Mouse (Mus musculus): ENCODE results near the gene Pes1. TPM values are rescaled to one million over a fixed set of nuclear protein-coding genes. Genes with fewer than 3 reads are reported as not detected.
A peak's percentile ranks its signal among the peaks of the same experiment; 100 is the strongest.
"Not testable (repeated sequence)": the region's sequence is repeated elsewhere in the genome, so short reads cannot be mapped to it uniquely, and the experiment has no call there.

Gene Pes1
- polyA plus RNA-seq, 1 experiment from 2014 or later, result 80.1 TPM

DNA sequence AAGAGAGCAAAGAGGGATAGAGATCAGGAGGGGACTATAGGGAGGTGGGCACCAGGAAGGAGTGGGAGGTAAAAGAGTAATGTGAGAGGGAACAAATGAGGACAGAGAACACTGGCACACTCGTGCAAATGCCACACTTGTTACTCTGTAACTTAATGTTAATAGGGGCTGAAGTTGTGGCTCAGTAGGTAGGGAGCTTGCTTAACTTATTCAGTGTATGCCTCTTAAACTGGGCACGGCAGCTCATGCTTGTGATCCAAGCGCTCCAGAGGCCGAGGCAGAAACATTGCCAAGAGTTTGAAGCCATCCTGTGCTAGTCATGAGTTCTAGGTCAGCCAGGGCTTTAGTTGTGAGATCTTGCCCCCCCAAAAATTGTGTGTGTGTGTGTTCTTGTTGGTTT is 28.6 kb upstream of the Pes1 start:
- Histone ChIP-seq H3K9me3 (no peaks in the 10 kb centered on the region), H3K4me1 (peaks cover 16% of the 10 kb centered on the region), H3K4me3 (no peak overlapping the region), H3K36me3 (no peaks in the 10 kb centered on the region), H3K27me3 (ENCODE audit: insufficient read depth, poor library complexity, severe bottlenecking) (0 out of 2 replicates have a peak, but pooled peaks cover 4% of the 10 kb centered on the region), H3K27ac (no peak overlapping the region)
- no peak for DNase-seq (ENCODE audit: low spot score)
- WGBS, result 72% methylated on average over 4 of the region's 4 CpGs

DNA sequence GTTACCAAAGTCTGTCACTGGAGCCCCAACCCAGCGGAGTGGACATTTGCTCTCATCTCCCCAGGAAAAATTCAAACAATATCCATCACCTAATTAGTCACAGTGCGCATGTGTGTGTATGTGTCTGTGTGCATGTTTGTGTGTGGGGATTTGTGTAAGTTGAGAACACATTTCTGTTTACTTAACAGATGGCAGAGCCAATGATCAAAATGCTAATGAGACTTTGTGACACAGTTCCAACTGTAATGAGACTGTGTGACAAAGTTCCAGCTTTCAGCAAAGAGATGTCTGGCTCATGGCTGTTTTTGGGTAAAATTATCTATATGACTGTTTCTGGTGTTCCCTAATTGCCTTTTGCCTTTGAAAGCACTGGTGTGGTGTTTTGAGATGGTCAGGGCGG is 27.5 kb upstream of the Pes1 start:
- no peak for DNase-seq (ENCODE audit: low spot score)
- Histone ChIP-seq H3K27me3 (ENCODE audit: insufficient read depth, poor library complexity, severe bottlenecking) (0 out of 2 replicates have a peak, but pooled peaks cover 4% of the 10 kb centered on the region), H3K4me1 (peaks cover 9% of the 10 kb centered on the region), H3K9me3 (no peaks in the 10 kb centered on the region), H3K27ac (no peak overlapping the region), H3K4me3 (no peak overlapping the region), H3K36me3 (no peaks in the 10 kb centered on the region)
- 81% methylated on average over 3 of the region's 3 CpGs for WGBS

DNA sequence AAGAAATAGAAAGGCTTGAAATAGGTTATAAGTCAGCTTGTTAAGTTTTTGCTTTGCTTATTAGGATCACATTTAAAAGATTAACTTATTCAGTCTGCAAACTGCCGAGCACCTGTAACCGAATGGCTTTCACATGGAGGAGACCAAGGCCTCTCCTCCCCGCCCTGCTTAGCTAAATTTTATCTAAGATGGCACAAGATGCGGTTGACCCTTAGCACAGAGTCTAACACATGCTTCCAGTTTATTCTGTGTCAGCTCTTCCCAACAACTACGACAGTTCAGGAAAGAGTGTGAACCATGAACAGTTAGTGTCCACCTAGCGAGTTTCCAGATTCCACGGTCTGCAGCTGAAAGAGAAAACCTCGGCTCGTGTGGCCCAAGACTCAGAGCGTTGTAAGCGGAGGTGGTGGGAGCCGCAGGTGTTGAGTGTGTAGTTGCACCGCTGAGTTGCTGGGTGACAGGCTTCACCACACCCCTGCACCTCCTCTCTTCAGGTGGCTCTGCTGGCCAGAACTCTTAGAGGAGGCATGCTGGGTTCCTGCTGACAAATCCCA is 26.4 kb upstream of the Pes1 start:
- no peaks in the 10 kb centered on the region for H3K9me3 ChIP-seq
- no peak for DNase-seq (ENCODE audit: low spot score)
- 66% methylated on average over 13 of the region's 13 CpGs for WGBS
- H3K36me3 ChIP-seq, result no peaks in the 10 kb centered on the region
- H3K27me3 ChIP-seq (ENCODE audit: insufficient read depth, poor library complexity, severe bottlenecking), result 0 out of 2 replicates have a peak, but pooled peaks cover 4% of the 10 kb centered on the region
- H3K4me3 ChIP-seq, result no peak overlapping the region
- no peak overlapping the region for H3K27ac ChIP-seq
- H3K4me1 ChIP-seq, result peaks cover 3% of the 10 kb centered on the region; the same call in 1 of the 2 replicates

DNA sequence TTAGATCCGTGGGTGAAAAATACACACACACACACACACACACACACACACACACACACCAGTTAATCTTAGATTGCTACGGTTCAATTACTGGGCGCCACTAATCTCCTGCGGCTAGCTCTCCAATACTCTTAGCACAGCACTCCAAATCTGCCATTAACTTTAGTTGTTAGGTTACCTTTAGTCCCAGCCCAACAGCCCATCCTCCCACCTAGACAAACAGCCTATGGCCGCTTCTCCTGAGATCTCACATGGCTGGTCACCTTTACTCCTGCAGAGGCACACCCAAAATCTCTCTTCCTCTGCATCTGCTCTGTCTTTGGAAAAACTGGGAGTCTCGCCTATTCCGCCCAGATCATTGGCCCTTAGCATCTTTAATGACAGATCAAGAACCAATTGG is 22.4 kb upstream of the Pes1 start:
- no peaks in the 10 kb centered on the region for H3K9me3 ChIP-seq
- no peak overlapping the region for H3K27ac ChIP-seq
- 0 out of 2 replicates have a peak, but pooled peaks cover 4% of the 10 kb centered on the region for H3K27me3 ChIP-seq (ENCODE audit: insufficient read depth, poor library complexity, severe bottlenecking)
- H3K4me1 ChIP-seq, result no peaks in the 10 kb centered on the region
- no peak overlapping the region for H3K4me3 ChIP-seq
- WGBS, result 82% methylated on average over 7 of the region's 7 CpGs
- no peaks in the 10 kb centered on the region for H3K36me3 ChIP-seq
- DNase-seq (ENCODE audit: low spot score), result no peak

DNA sequence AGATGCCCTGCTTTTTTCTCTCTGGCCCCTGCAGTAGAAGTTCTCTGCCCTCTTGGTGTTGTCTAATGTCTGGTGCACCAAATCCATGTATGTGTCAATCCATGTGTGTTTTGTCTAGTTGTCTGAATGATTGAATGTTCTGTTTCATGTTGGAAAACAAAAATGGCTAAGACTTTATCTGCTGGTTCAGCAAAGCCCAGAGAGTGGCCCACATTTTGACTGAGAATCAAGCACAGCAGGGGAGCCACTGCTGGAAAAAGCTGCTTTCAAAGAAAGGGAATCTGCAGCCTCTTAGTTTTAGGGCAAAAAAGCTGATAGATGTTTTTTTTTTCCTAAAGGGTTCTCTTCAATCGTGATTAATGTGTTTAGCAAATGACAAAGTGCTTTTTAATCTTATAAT is 17.4 kb upstream of the Pes1 start:
- no peaks in the 10 kb centered on the region for H3K27me3 ChIP-seq (ENCODE audit: insufficient read depth, poor library complexity, severe bottlenecking)
- H3K9me3 ChIP-seq, result no peaks in the 10 kb centered on the region
- 17% methylated on average over 1 of the region's 1 CpGs for WGBS
- H3K36me3 ChIP-seq, result no peaks in the 10 kb centered on the region
- H3K4me1 ChIP-seq, result no peaks in the 10 kb centered on the region
- H3K4me3 ChIP-seq, result no peak overlapping the region
- H3K27ac ChIP-seq, result no peak overlapping the region
- DNase-seq (ENCODE audit: low spot score), result no peak

DNA sequence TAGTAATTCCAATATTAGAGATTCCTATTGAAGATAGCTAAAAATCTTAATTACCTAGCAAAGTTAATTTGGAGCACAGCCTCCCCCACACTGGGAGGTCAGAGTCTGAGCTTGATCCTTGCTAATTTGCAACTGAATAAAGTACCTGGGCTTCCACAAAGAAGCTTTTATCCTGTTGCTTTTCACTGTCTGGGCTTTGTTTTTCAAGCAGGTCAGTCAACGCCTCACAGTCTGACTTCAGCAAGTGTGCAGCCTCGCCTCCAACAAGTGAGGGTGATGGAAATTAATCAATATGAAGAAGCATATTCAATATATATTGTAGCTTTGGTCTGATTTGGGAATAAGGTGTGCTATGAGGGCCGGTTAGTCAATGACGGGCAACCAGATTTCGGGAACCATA is 8.9 kb upstream of the Pes1 start:
- DNase-seq (ENCODE audit: low spot score); H3K4me1 ChIP-seq; H3K4me3 ChIP-seq; H3K9me3 ChIP-seq; H3K27ac ChIP-seq; H3K27me3 ChIP-seq (ENCODE audit: insufficient read depth, poor library complexity, severe bottlenecking); H3K36me3 ChIP-seq: not testable (repeated sequence)
- WGBS, result 81% methylated on average over 5 of the region's 5 CpGs

DNA sequence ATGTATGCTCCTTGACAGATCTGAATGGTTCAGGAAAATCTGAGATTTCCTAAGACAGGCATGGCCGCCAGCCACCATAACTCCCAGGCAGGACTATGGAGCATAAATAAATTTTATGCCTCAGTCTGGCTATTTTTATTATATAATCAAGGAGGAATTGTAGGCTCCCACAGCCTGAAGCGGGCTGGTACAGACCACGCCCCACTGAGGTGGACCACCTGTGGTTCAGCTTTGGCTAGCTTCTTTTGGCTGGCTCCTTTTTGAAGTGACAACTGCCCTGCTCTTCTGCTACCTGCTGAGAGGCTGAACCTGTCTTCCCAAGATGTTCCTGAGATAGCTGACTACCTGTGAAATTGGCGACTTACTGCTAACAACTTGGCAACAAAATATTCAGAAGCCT is 8.4 kb upstream of the Pes1 start:
- H3K27ac ChIP-seq, result not testable (repeated sequence)

DNA sequence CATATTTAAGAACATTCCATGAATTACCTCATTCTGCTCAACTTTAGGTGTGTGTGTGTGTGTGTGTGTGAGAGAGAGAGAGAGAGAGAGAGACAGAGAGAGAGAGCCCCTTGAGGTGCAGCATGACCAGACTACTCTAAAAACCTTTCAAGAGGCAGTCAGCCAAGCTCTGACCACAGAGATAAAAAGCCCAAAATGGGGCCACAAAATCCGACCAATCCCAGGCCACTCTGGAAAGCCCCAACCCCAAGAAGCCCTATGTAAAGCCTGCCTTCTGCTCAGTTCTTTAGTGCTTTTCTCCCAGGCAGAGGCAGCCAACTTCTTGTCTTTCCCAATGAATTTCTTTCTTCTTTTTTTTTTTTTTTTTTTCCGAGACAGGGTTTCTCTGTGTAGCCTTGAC is 2.9 kb upstream of the Pes1 start:
- DNase-seq (ENCODE audit: low spot score), result peak; percentile 65

More for the DNA sequence above, 8.4 kb upstream of the Pes1 start:
- not testable (repeated sequence) for H3K36me3 ChIP-seq; H3K27me3 ChIP-seq (ENCODE audit: insufficient read depth, poor library complexity, severe bottlenecking); H3K4me3 ChIP-seq; DNase-seq (ENCODE audit: low spot score); H3K4me1 ChIP-seq; H3K9me3 ChIP-seq
- WGBS, result 67% methylated on average over 4 of the region's 4 CpGs

DNA sequence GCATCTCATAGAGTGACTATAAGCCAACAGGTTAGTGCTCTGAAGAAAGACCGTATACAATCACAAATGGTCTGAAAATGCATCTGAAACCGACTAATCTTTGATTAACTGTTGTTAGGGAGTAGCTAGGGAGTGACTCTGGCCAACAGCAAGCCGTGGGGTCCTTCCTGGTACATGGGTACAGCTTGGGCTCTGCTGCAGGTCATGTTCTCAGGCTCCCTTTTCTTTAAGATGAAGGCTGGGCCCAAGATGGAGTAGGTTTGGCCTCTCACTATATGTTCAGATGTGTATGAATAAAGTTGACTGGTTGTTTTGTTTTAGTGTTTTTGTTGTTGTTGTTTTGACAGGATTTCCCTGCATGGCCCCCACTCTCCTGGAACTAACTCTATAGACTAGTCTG is 2.0 kb upstream of the Pes1 start:
- 62% methylated on average over 3 of the region's 3 CpGs for WGBS
- Histone ChIP-seq H3K4me1 (peaks cover 13% of the 10 kb centered on the region; the same call in 1 of the 2 replicates), H3K9me3 (no peaks in the 10 kb centered on the region), H3K27ac (no peak overlapping the region), H3K27me3 (ENCODE audit: insufficient read depth, poor library complexity, severe bottlenecking) (no peaks in the 10 kb centered on the region), H3K36me3 (peaks cover 3% of the 10 kb centered on the region; the same call in 1 of the 2 replicates), H3K4me3 (no peak overlapping the region)
- peak; percentile 59 for DNase-seq (ENCODE audit: low spot score)

More for the DNA sequence above, 2.9 kb upstream of the Pes1 start:
- 32% methylated on average over 2 of the region's 2 CpGs for WGBS
- no peaks in the 10 kb centered on the region for H3K27me3 ChIP-seq (ENCODE audit: insufficient read depth, poor library complexity, severe bottlenecking)
- no peaks in the 10 kb centered on the region for H3K36me3 ChIP-seq
- H3K4me1 ChIP-seq, result peaks cover 13% of the 10 kb centered on the region; the same call in 1 of the 2 replicates
- H3K9me3 ChIP-seq, result no peaks in the 10 kb centered on the region
- H3K27ac ChIP-seq, result no peak overlapping the region
- no peak overlapping the region for H3K4me3 ChIP-seq

DNA sequence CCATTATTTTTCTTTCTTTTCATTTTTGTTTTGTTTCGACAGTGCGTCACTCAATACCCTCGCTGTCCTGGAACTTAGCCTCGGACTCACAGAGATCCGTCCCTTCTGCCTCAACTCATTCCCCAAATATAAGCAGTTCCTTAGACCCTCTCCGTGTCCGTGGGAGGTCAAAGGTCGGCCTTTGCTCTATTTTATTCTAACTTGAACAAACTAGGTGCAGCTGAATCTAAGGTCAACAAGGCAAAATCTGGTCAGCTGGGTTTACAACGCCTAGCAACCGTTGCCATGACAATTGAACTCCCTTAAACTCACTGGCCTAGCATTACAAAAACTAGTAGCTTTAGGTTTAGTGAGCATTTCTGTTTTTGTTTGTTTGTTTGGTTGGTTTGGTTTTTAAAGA is 620 bp upstream of the Pes1 start:
- no peaks in the 10 kb centered on the region for H3K27me3 ChIP-seq (ENCODE audit: insufficient read depth, poor library complexity, severe bottlenecking)
- peaks cover 13% of the 10 kb centered on the region; the same call in 1 of the 2 replicates for H3K4me1 ChIP-seq
- no peaks in the 10 kb centered on the region for H3K9me3 ChIP-seq
- peak overlapping the region; percentile 91 for H3K4me3 ChIP-seq
- WGBS, result 82% methylated on average over 10 of the region's 10 CpGs
- H3K27ac ChIP-seq, result peak overlapping the region; percentile 91
- H3K36me3 ChIP-seq, result peaks cover 9% of the 10 kb centered on the region
- no peak for DNase-seq (ENCODE audit: low spot score)

DNA sequence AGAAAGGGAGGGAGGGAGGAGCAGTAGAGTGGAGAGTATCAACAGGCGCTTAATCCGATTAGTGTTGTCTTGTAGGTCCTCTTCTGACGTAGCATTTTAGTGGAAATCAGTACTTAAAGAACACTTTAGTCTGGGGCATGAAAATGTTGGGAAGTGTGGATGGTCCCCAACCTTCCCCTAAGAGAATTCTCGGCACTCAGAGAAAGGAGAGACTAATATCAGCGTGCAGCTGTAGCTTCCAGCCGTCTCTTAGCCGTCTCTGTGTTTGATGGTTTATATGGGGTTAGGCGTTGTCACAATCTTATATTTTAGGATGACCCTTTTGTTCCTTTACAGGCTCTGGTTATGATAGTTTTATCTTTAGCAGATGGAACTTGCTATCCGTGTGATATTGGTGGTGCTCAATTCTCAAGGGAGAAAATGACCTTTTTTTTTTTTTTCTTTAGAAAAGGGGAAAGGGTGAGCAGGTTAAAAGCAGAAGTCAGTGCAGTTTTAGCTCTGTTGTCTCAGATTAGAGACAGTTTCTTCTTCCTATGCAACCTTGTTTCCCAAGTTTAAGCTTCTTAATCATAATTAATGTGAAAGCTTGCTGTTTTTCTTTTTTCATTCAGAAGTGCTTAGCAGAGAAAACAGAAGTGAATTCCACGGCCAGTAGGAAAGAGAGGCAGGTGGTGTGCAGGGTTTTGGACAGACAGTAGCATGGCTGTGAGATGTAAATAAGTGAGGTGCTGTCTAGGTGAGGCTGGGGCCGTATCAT is 819 bp downstream of the Pes1 start:
- peaks cover 13% of the 10 kb centered on the region; the same call in 1 of the 2 replicates for H3K4me1 ChIP-seq
- H3K4me3 ChIP-seq, result peak overlapping the region; percentile 91
- DNase-seq (ENCODE audit: low spot score), result peak; percentile 46
- H3K27ac ChIP-seq, result peak overlapping the region; percentile 91
- H3K27me3 ChIP-seq (ENCODE audit: insufficient read depth, poor library complexity, severe bottlenecking), result no peaks in the 10 kb centered on the region
- H3K36me3 ChIP-seq, result peaks cover 22% of the 10 kb centered on the region
- 13% methylated on average over 11 of the region's 11 CpGs for WGBS
- H3K9me3 ChIP-seq, result no peaks in the 10 kb centered on the region

DNA sequence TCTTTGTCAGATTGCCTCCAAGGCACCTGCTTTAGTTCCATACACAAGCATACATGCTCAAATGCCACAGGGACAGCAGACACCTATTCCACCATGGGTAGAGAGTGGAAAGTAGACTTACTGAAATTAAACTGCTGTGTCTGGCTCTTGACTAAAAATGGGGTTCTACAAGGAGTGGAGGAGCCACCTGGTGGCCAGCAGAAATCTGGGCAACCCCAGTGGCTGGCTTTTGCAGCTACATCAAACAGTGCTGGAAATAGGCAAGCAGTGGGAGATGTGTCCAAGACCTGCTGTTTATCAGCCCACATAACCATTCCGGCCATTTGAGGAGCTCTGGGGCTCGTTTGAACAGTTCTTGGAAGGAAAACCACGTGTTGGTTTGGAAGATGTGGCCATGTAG is 6.1 kb downstream of the Pes1 start:
- no peak for DNase-seq (ENCODE audit: low spot score)
- Histone ChIP-seq H3K9me3 (no peaks in the 10 kb centered on the region), H3K27ac (no peak overlapping the region), H3K4me3 (no peak overlapping the region), H3K36me3 (peaks cover 75% of the 10 kb centered on the region), H3K4me1 (peaks cover 10% of the 10 kb centered on the region; the same call in 1 of the 2 replicates), H3K27me3 (ENCODE audit: insufficient read depth, poor library complexity, severe bottlenecking) (no peaks in the 10 kb centered on the region)
- 89% methylated on average over 3 of the region's 3 CpGs for WGBS

DNA sequence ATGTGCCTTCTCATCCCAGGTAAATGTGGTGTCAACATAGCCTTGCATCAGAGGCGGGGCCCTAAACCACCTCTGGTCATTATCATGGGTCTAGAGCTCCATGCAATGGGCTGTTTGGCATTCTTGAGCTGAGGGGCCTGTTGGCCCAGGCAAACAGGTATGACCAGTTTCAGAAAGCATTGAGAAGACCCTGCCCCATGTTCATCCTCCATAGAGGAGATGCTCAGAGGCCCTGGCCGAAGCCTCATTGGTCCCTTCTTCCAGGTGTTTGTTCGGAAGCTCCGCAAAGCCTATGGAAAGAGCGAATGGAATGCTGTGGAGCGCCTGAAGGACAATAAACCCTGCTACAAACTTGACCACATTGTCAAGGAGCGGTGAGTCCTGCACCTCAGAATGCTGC is 6.6 kb downstream of the Pes1 start:
- 0 out of 2 replicates have a peak, but pooled peaks cover 5% of the 10 kb centered on the region for H3K4me1 ChIP-seq
- H3K27me3 ChIP-seq (ENCODE audit: insufficient read depth, poor library complexity, severe bottlenecking), result no peaks in the 10 kb centered on the region
- H3K27ac ChIP-seq, result no peak overlapping the region
- no peak overlapping the region for H3K4me3 ChIP-seq
- H3K36me3 ChIP-seq, result peaks cover 80% of the 10 kb centered on the region
- 92% methylated on average over 7 of the region's 7 CpGs for WGBS
- DNase-seq (ENCODE audit: low spot score), result no peak
- no peaks in the 10 kb centered on the region for H3K9me3 ChIP-seq
